Mouse (Mus musculus) midbrain, embryonic 11.5 days (tissue): Measurements from ENCODE around the gene Gpr45. TPM values are rescaled to one million over a fixed set of nuclear protein-coding genes. Genes with fewer than 3 reads are reported as not detected.

Source experiments
- ATAC-seq: fragments of 200-750 bp; cut with Nextera tagmentation; 2 replicates; pipeline ENCODE4 v1.8.0; 2017; ENCODE audit warnings: moderate TSS enrichment, moderate library complexity; ENCODE audit not compliant: low FRiP score
- DNase-seq: peaks from one replicate; pipeline ENCODE4 v3.0.0; 2015; ENCODE audit warnings: low spot score; ENCODE audit errors: missing footprints
- H3K27ac ChIP-seq: fragments of 300-500 bp; sonication (generic); 2 replicates; pipeline ENCODE4 v1.5.1; 2014; ENCODE audit warnings: low read depth, low read length
- H3K27me3 ChIP-seq: fragments of 300-500 bp; sonication (generic); 2 replicates; pipeline ENCODE4 v1.6.1; 2014; ENCODE audit warnings: mild to moderate bottlenecking, low read length, moderate library complexity, mixed read lengths; ENCODE audit not compliant: control insufficient read depth, insufficient read depth
- H3K36me3 ChIP-seq: fragments of 300-500 bp; sonication (generic); 2 replicates; pipeline ENCODE4 v1.6.1; 2014; ENCODE audit warnings: mild to moderate bottlenecking, low read length, moderate library complexity, mixed read lengths; ENCODE audit not compliant: control insufficient read depth, insufficient read depth
- H3K4me1 ChIP-seq: fragments of 300-500 bp; sonication (generic); 2 replicates; pipeline ENCODE4 v1.6.1; 2014; ENCODE audit warnings: low read length; ENCODE audit not compliant: control insufficient read depth, insufficient read depth
- H3K4me2 ChIP-seq: fragments of 300-500 bp; sonication (generic); 2 replicates; pipeline ENCODE4 v1.6.1; 2014; ENCODE audit warnings: mild to moderate bottlenecking, moderate library complexity
- H3K4me3 ChIP-seq: fragments of 300-500 bp; sonication (generic); 2 replicates; pipeline ENCODE4 v1.5.1; 2014; ENCODE audit warnings: low read depth, low read length
- H3K9ac ChIP-seq: fragments of 300-500 bp; sonication (generic); 2 replicates; pipeline ENCODE4 v1.6.1; 2014; ENCODE audit warnings: low read length
- H3K9me3 ChIP-seq: fragments of 300-500 bp; sonication (generic); 2 replicates; pipeline ENCODE4 v1.6.1; 2016; ENCODE audit warnings: low read length; ENCODE audit not compliant: control insufficient read depth
- WGBS: fragments of 180-500 bp; shearing (Covaris S2); extraction: QIAGEN DNeasy Blood & Tissue Kit; methylation state at CpG from one replicate; pipeline ENCODE4 v1.1.7; 2014; 5-methylcytosine and 5-hydroxymethylcytosine counted together
- polyA plus RNA-seq: library from polyadenylated mRNA; unstranded; fragments of >200 nt; fragmentation: Nextera tagmentation; extraction: Ambion mirVana; gene quantifications from 2 replicates; pipeline ENCODE4 v1.2.1, GENCODE M21; 2014

Gene Gpr45
- polyA plus RNA-seq, 1 experiment from 2014 or later = 14.2 TPM

DNA sequence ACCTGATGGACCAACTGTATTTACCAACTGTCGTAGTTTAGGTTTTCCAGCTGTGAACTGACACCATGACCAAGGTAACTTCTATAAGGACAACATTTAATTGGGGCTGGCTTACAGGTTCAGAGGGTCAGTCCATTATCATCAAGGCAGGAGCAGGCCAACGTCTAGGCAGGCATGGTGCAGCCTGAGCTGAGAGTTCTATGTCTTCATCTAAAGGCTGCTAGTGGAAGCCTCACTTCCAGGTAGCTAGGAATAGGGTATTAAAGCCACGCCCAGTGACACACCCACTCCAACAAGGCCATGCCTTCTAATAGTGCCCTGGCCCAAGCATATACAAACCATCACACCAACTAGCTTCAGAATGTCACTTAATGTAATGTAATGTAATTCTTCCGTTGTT is 4.2 kb upstream of the Gpr45 start:
- Histone ChIP-seq H3K4me2 (no peak overlapping the region), H3K9me3 (no peaks in the 10 kb centered on the region), H3K4me1 (no peaks in the 10 kb centered on the region), H3K27me3 (no peaks in the 10 kb centered on the region), H3K9ac (no peak overlapping the region), H3K4me3 (no peak overlapping the region), H3K36me3 (no peaks in the 10 kb centered on the region), H3K27ac (no peak overlapping the region)
- DNase-seq (no peak), ATAC-seq (no peak)
- WGBS = 85% methylated on average over 4 of the region's 4 CpGs

DNA sequence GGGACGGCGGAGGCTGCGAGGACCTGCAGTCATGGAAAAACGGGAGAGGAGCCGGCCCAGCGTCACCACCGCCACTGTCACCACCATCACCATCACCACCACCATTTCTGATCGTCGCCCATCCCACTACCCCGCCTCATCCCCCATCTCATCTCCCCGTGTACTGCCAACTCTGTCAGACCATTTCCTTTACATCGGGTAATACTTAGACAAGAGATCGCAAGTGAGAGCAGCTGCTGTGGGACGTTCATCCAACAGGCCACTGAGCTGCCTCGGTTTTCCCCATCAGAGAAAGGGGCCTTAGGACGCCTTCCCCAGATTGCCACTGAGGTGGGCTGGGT is 780 bp downstream of the Gpr45 start:
- peak overlapping the region; percentile 83 for H3K27ac ChIP-seq
- H3K4me1 ChIP-seq = peaks cover 2% of the 10 kb centered on the region; the same call in 1 of the 2 replicates
- H3K9me3 ChIP-seq = no peaks in the 10 kb centered on the region
- DNase-seq (peak; percentile 92), ATAC-seq (peak; percentile 66; the same call in 1 of the 2 replicates)
- peak overlapping the region; percentile 87 for H3K4me3 ChIP-seq
- no peaks in the 10 kb centered on the region for H3K27me3 ChIP-seq
- no peaks in the 10 kb centered on the region for H3K36me3 ChIP-seq
- 1% methylated on average over 16 of the region's 16 CpGs for WGBS
- H3K9ac ChIP-seq = peak overlapping the region; percentile 97
- H3K4me2 ChIP-seq = peak overlapping the region; percentile 77

DNA sequence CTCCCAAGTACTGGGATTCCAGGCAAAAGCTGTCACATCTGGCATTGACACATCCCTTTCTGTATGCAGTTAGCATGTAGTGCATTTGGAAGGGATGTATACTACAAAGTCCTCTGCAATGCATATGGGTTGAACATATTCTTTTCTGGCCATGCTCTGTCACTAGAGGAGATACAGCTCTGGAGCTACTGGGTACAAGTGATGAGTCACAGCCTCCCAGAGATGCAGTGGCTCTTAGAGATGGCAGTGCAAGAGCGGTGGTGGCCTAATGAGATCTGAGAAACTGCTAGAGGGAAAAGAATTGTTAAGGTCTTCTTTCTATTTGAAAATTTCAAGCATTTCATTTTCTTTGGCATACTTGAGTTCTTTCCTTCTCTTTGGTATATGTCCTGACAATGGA is 4.2 kb downstream of the Gpr45 start:
- ATAC-seq (no peak), DNase-seq (no peak)
- Histone ChIP-seq H3K27me3 (no peaks in the 10 kb centered on the region), H3K4me2 (no peak overlapping the region), H3K4me3 (no peak overlapping the region), H3K36me3 (no peaks in the 10 kb centered on the region), H3K27ac (no peak overlapping the region), H3K9me3 (no peaks in the 10 kb centered on the region), H3K4me1 (peaks cover 2% of the 10 kb centered on the region; the same call in 1 of the 2 replicates), H3K9ac (no peak overlapping the region)
- WGBS = 90% methylated on average over 1 of the region's 1 CpGs

DNA sequence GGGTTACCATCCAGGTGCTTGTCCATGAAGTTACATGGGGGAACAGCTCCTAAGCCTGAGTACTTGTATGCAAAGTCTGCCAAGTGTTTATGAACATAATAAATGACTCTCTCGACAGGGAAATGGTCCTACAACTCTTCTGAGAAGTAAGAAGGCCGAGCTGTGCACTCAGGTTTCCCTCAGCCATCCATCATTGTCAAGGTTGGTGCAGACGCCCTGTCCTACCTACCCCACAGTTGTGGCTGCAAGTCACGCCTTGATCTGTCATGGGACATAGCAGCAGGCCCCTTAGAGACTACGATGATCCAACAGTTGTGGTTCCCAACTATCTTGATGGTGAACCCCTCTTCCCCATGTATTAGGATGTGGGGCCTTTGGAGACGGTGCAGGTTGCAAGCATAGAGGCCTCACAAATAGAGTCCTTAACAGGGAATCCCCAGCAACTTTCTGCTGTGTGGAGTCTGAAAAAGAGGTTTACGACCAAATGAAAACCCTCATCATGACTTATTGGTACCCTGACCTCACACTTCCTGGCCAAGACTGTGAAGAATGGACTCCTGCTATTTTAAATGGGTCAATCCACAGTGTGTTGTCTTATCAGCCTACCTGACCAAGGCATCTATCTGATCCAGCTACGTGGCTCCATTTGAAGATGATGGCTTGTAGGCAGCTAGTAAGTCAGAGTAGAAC is 30.6 kb downstream of the Gpr45 start:
- Histone ChIP-seq H3K4me3 (no peak overlapping the region), H3K9ac (no peak overlapping the region), H3K27me3 (no peaks in the 10 kb centered on the region), H3K9me3 (peaks cover 2% of the 10 kb centered on the region; the same call in 1 of the 2 replicates), H3K27ac (no peak overlapping the region), H3K36me3 (no peaks in the 10 kb centered on the region), H3K4me2 (no peak overlapping the region), H3K4me1 (no peaks in the 10 kb centered on the region)
- WGBS = 85% methylated on average over 8 of the region's 8 CpGs
- ATAC-seq (no peak), DNase-seq (no peak)

DNA sequence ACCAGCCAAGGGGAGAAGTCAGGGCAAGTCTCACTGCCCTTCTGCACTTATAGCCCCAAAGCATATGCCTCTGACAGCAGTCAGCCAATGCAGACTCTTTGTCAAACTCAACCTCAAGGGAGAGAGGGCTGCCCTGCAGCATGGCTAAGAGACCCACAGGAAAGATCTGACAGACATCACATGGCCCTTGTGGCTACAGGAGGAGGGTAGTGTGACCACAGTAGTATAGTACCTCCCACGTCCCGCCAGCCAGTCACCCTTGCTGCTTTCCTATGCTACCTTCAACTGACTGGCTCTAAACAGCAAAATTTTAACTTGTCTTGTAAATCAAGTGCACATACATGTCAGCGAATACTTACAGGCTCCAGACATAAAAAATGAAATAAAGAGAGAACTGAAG is 31.4 kb downstream of the Gpr45 start:
- H3K4me2 ChIP-seq = no peak overlapping the region
- H3K27me3 ChIP-seq = no peaks in the 10 kb centered on the region
- no peaks in the 10 kb centered on the region for H3K4me1 ChIP-seq
- 93% methylated on average over 3 of the region's 3 CpGs for WGBS
- ATAC-seq (no peak), DNase-seq (no peak)
- H3K9me3 ChIP-seq = peaks cover 2% of the 10 kb centered on the region; the same call in 1 of the 2 replicates
- no peak overlapping the region for H3K27ac ChIP-seq
- H3K4me3 ChIP-seq = no peak overlapping the region
- H3K36me3 ChIP-seq = no peaks in the 10 kb centered on the region
- no peak overlapping the region for H3K9ac ChIP-seq

DNA sequence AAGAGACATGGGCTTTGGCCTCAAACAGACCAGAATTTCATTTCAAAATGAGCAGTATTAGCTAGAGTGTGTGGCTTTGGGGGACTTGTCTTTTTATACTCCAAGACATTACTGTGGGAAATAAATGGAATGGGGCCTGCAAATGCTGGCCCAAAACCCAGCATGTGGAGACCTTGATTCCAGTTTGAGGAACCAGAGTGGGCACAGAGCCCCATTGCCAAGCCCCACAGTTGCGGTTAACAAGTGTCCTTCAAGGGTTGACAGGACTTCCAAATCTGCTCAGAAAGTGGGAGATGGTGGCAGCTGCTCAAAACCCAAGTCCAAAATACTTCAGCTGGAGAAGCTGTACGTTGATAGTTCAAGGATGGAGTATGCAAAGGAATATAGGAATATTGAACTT is 36.3 kb downstream of the Gpr45 start:
- ATAC-seq (no peak), DNase-seq (no peak)
- no peaks in the 10 kb centered on the region for H3K27me3 ChIP-seq
- no peak overlapping the region for H3K4me2 ChIP-seq
- 91% methylated on average over 2 of the region's 2 CpGs for WGBS
- H3K4me1 ChIP-seq = no peaks in the 10 kb centered on the region
- no peak overlapping the region for H3K9ac ChIP-seq
- peaks cover 2% of the 10 kb centered on the region; the same call in 1 of the 2 replicates for H3K9me3 ChIP-seq
- H3K4me3 ChIP-seq = no peak overlapping the region
- no peaks in the 10 kb centered on the region for H3K36me3 ChIP-seq
- H3K27ac ChIP-seq = no peak overlapping the region

DNA sequence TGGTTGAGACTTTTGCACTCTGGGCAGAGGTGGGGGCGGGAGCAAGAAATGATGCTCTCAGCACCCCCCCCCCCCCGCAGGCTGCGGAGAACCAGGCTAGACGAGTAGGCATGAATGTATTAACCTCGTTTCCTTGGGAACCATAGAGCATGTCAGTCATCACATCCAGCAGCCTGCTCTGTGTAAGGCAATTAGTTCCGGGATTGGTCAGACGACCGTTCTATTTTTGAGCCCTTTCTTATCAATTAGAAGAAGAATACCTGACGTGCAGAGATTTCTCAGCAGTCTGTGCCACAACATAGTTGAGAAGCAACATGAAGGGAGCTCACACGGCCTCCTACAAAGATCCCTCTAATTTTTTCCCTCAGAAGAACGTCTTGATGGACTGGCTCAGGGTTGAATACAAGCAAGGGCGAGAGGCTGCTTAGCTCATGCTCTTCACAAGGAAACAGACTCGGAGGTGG is 53.4 kb downstream of the Gpr45 start:
- DNase-seq (peak; percentile 91), ATAC-seq (peak; percentile 97)
- Histone ChIP-seq H3K4me2 (peak overlapping the region; percentile 22; the same call in 1 of the 2 replicates), H3K9ac (no peak overlapping the region; the same call in 1 of the 2 replicates), H3K9me3 (no peaks in the 10 kb centered on the region), H3K4me1 (peaks cover 9% of the 10 kb centered on the region), H3K36me3 (no peaks in the 10 kb centered on the region), H3K4me3 (no peak overlapping the region), H3K27me3 (no peaks in the 10 kb centered on the region), H3K27ac (peak overlapping the region; percentile 11; the same call in 1 of the 2 replicates)
- 40% methylated on average over 13 of the region's 13 CpGs for WGBS

DNA sequence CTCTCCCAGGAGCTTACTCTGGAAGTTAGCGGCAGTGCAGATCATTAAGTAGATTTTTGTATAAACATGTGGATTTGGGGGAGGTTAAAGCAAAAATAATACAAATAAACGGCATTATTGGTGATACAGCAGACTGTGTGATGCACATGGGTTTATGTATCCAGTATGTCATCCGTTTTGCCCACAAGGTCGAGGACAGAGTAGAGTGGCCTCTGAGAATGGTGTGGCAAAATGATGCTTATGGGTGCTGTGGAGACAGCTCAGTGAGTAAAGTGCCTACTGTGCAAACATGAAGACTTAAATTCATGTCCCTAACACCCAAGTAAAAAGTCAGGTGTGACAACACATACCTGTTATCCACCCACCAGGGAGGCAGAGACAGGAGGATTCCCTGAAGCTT is 53.9 kb downstream of the Gpr45 start:
- no peaks in the 10 kb centered on the region for H3K36me3 ChIP-seq
- peak overlapping the region; percentile 11; the same call in 1 of the 2 replicates for H3K27ac ChIP-seq
- H3K4me2 ChIP-seq = peak overlapping the region; percentile 22; the same call in 1 of the 2 replicates
- DNase-seq (no peak), ATAC-seq (no peak)
- no peak overlapping the region for H3K4me3 ChIP-seq
- H3K9me3 ChIP-seq = no peaks in the 10 kb centered on the region
- no peak overlapping the region; the same call in 1 of the 2 replicates for H3K9ac ChIP-seq
- 85% methylated on average over 4 of the region's 4 CpGs for WGBS
- peaks cover 9% of the 10 kb centered on the region for H3K4me1 ChIP-seq
- H3K27me3 ChIP-seq = no peaks in the 10 kb centered on the region

DNA sequence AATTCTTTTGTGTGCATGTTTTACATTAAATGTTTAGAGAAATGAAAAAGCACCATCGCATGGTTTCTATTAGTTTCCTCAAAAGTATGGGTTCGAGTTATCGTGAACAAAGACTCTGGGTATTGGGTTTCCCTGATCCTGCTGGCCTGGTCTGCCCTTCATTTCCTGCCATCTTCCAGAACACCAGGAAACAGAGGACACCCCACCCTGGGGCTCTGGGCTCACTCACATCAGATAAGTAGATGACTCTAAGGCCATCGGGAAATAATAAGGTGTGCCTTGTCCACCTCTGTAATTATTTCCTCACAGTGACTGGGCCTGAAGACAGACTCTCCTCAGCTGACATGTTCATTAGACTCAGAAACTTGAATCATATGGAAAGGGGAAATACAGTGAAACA is 57.8 kb downstream of the Gpr45 start:
- Histone ChIP-seq H3K4me2 (no peak overlapping the region), H3K4me1 (peaks cover 9% of the 10 kb centered on the region), H3K36me3 (no peaks in the 10 kb centered on the region), H3K9me3 (no peaks in the 10 kb centered on the region), H3K9ac (no peak overlapping the region), H3K27ac (no peak overlapping the region), H3K27me3 (no peaks in the 10 kb centered on the region), H3K4me3 (no peak overlapping the region)
- 85% methylated on average over 4 of the region's 4 CpGs for WGBS
- no peak for ATAC-seq
- no peak for DNase-seq
